Mouse (Mus musculus) hindbrain, embryonic 15.5 days (tissue): ENCODE measurements around the gene Urah. TPM values are rescaled to one million over a fixed set of nuclear protein-coding genes. Genes with fewer than 3 reads are reported as not detected.
A peak's percentile ranks its signal among the peaks of the same experiment; 100 is the strongest.

Experiments
- ATAC-seq: fragments of 200-750 bp; cut with Nextera tagmentation; 2 replicates; pipeline ENCODE4 v1.8.0; 2017; ENCODE audit warnings: low read depth, moderate number of reproducible peaks, moderate TSS enrichment; ENCODE audit not compliant: low FRiP score
- H3K27ac ChIP-seq: fragments of 300-500 bp; sonication (generic); replicated peaks from 2 replicates; pipeline ENCODE4 v1.5.1; 2015; ENCODE audit warnings: mild to moderate bottlenecking, inconsistent platforms
- H3K27me3 ChIP-seq: fragments of 300-500 bp; sonication (generic); 2 replicates; pipeline ENCODE4 v1.6.1; 2015; ENCODE audit warnings: control low read depth, inconsistent platforms
- H3K36me3 ChIP-seq: fragments of 300-500 bp; sonication (generic); 2 replicates; pipeline ENCODE4 v1.6.1; 2015; ENCODE audit warnings: control low read depth, inconsistent platforms
- H3K4me1 ChIP-seq: fragments of 300-500 bp; sonication (generic); replicated peaks from 2 replicates; pipeline ENCODE4 v1.6.1; 2015; ENCODE audit warnings: control low read depth, inconsistent platforms
- H3K4me2 ChIP-seq: fragments of 300-500 bp; sonication (generic); 2 replicates; pipeline ENCODE4 v1.6.1; 2015; ENCODE audit warnings: moderate library complexity, mild to moderate bottlenecking, inconsistent platforms
- H3K4me3 ChIP-seq: fragments of 300-500 bp; sonication (generic); 2 replicates; pipeline ENCODE4 v1.5.1; 2015; ENCODE audit warnings: mild to moderate bottlenecking, inconsistent platforms
- H3K9ac ChIP-seq: fragments of 300-500 bp; sonication (generic); 2 replicates; pipeline ENCODE4 v1.6.1; 2015; ENCODE audit warnings: inconsistent platforms
- H3K9me3 ChIP-seq: fragments of 300-500 bp; sonication (generic); 2 replicates; pipeline ENCODE4 v1.6.1; 2016; ENCODE audit warnings: control low read depth, inconsistent platforms
- WGBS: fragments of 180-500 bp; shearing (Covaris S2); methylation state at CpG from one replicate; pipeline ENCODE4 v1.1.7; 2015; 5-methylcytosine and 5-hydroxymethylcytosine counted together
- polyA plus RNA-seq: library from polyadenylated mRNA; unstranded; fragments of >200 nt; fragmentation: Nextera tagmentation; extraction: Ambion mirVana; gene quantifications from 2 replicates; pipeline ENCODE4 v1.2.1, GENCODE M21; 2015

Urah gene
- polyA plus RNA-seq, 1 experiment from 2014 or later, result 0.25 TPM

DNA sequence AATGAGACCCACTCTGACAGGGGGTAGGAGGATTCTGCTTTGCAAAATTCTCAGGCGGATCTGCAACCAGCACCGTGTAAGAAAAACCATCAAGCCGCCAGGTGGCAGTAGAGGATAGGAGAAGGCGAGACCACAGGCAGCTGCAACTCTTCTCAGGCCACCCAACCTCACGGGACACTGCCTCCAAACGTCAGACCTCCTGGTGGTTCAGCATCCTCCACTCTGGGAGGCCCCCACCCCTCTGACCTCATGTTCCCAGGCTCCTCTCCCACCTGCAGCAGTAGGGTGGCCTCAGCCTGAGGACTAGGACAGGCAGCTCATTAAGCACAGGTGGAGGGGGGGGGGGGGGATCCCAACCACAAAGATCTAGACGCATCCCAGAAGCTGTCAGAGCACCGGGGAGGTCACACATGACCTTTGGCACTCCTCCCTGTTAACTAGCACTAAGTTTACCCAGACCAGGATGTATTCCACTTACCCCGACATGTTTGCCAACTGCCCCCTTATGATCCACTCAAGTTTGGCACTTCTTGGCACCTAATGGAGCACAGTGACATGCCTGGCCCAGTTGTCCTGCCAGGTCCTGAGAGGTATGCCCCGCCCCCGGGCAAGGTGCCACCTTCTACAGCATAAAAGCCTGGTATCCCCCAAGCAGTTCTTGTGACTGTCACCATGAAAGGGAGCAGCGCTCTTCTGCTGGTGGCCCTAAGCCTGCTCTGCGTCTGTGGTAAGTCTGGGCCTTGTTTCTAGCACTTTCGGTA, 10.3 kb downstream of the Urah start, which contains the start of gene Scgb1c1:
TSS of gene Scgb1c1 (plus strand) at position 643 of the 761 bp plus-strand sequence.
- peak; percentile 78 for ATAC-seq
- Histone ChIP-seq H3K4me3 (no peak within 1 kb of the TSS), H3K4me2 (no peak within 1 kb of the TSS), H3K36me3 (no peaks in the 10 kb centered on the region), H3K27me3 (peaks cover 7% of the 10 kb centered on the region; the same call in 1 of the 2 replicates), H3K27ac (no peak within 1 kb of the TSS), H3K4me1 (no peaks in the 10 kb centered on the region), H3K9ac (no peak within 1 kb of the TSS), H3K9me3 (no peaks in the 10 kb centered on the region)
- WGBS, result 33% methylated on average over 14 of the region's 14 CpGs

GRCm38 (mm10) chr7:140845683-140846082, 10.9 kb downstream of the Urah start:
- WGBS, result 81% methylated on average over 4 of the region's 4 CpGs
- H3K9ac ChIP-seq, result no peak overlapping the region
- no peaks in the 10 kb centered on the region for H3K36me3 ChIP-seq
- no peaks in the 10 kb centered on the region for H3K9me3 ChIP-seq
- no peak for ATAC-seq
- H3K4me1 ChIP-seq, result no peaks in the 10 kb centered on the region
- H3K4me2 ChIP-seq, result no peak overlapping the region
- H3K4me3 ChIP-seq, result no peak overlapping the region
- H3K27me3 ChIP-seq, result peaks cover 6% of the 10 kb centered on the region; the same call in 1 of the 2 replicates
- no peak overlapping the region for H3K27ac ChIP-seq

DNA sequence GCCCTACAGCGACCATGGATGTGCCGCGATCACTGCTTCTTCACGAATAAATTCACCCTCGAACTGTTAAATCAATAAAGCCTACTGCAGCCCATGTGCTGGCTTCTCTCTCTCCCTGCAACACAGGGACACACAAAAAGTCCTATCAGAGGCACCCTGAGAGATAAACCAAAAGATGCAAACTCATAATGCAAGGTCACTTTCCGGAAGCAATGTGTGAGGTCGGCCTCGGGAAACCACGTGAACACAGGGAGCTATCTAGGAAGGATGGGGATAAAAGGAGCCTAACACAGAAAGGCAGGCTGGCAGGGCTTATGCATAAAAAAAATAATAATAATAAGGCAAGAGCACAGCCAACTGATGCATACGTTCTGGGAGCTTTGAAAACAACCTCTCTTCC, 11.9 kb downstream of the Urah start:
- no peak overlapping the region for H3K9ac ChIP-seq
- ATAC-seq, result no peak
- no peaks in the 10 kb centered on the region for H3K4me1 ChIP-seq
- no peak overlapping the region for H3K27ac ChIP-seq
- no peak overlapping the region for H3K4me3 ChIP-seq
- no peaks in the 10 kb centered on the region for H3K36me3 ChIP-seq
- WGBS, result 89% methylated on average over 10 of the region's 10 CpGs
- no peaks in the 10 kb centered on the region for H3K9me3 ChIP-seq
- 0 out of 2 replicates have a peak, but pooled peaks cover 2% of the 10 kb centered on the region for H3K27me3 ChIP-seq
- no peak overlapping the region for H3K4me2 ChIP-seq

GRCm38 (mm10) chr7:140847755-140848580, 13.2 kb downstream of the Urah start, which contains the start of gene Odf3:
Odf3 (plus strand) TSS chr7:140847805.
- Histone ChIP-seq H3K4me3 (no peak within 1 kb of the TSS), H3K27me3 (no peaks in the 10 kb centered on the region), H3K27ac (no peak within 1 kb of the TSS), H3K9ac (no peak within 1 kb of the TSS), H3K4me1 (no peaks in the 10 kb centered on the region), H3K9me3 (no peaks in the 10 kb centered on the region), H3K36me3 (peaks cover 11% of the 10 kb centered on the region), H3K4me2 (no peak within 1 kb of the TSS)
- 70% methylated on average over 11 of the region's 11 CpGs for WGBS
- ATAC-seq, result no peak

DNA sequence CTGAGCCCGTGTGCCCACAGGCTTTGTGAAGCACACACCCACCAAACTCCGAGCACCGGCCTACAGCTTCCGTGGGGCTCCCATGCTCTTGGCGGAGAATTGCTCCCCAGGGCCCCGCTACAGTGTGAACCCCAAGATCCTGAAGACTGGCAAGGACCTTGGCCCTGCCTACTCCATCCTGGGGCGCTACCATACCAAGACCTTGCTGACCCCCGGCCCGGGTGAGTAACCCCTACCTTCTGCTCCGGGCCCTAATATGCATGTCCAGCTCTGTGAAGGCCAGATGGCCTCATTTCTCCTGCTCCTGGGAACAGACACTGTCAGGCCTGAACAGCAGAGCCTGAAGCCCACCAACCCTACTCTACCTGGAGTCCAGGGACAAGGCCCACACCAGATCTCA, 13.8 kb downstream of the Urah start:
- Histone ChIP-seq H3K4me2 (no peak overlapping the region), H3K36me3 (peaks cover 17% of the 10 kb centered on the region), H3K9me3 (no peaks in the 10 kb centered on the region), H3K4me1 (no peaks in the 10 kb centered on the region), H3K4me3 (no peak overlapping the region), H3K9ac (no peak overlapping the region), H3K27me3 (no peaks in the 10 kb centered on the region), H3K27ac (no peak overlapping the region)
- ATAC-seq, result no peak
- 94% methylated on average over 10 of the region's 10 CpGs for WGBS

DNA sequence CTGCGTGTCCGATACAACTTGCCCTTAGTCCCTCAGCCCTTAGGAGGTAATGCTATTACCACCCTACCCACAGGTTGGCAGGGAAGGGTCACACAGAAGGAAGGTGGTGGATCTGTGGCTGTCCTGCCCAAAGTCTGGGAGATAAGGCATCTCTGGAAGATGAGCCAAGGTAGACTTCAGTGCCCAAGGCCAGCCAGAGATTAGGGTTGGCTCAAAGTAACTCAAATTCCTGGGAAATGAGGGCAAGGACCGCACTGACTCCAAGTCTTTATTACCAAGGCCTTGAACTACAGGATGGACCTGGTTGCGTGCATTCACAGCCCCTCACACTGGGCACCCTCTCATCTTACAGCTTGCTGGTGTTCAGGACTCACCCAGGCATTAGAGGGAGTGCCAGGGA, 17.1 kb downstream of the Urah start:
- Histone ChIP-seq H3K27ac (no peak overlapping the region), H3K36me3 (peaks cover 22% of the 10 kb centered on the region)
- ATAC-seq, result no peak

GRCm38 (mm10) chr7:140853386-140853785, 18.6 kb downstream of the Urah start:
- WGBS, result 89% methylated on average over 9 of the region's 9 CpGs
- no peak overlapping the region for H3K4me2 ChIP-seq
- no peaks in the 10 kb centered on the region for H3K9me3 ChIP-seq
- peaks cover 22% of the 10 kb centered on the region for H3K36me3 ChIP-seq
- no peak overlapping the region for H3K27ac ChIP-seq
- peaks cover 18% of the 10 kb centered on the region for H3K4me1 ChIP-seq
- no peaks in the 10 kb centered on the region for H3K27me3 ChIP-seq
- no peak overlapping the region for H3K9ac ChIP-seq
- no peak overlapping the region for H3K4me3 ChIP-seq
- no peak for ATAC-seq

More for the DNA sequence above, 17.1 kb downstream of the Urah start:
- no peaks in the 10 kb centered on the region for H3K27me3 ChIP-seq
- WGBS, result 98% methylated on average over 4 of the region's 4 CpGs
- peaks cover 10% of the 10 kb centered on the region for H3K4me1 ChIP-seq
- no peak overlapping the region for H3K4me3 ChIP-seq
- no peak overlapping the region for H3K4me2 ChIP-seq
- H3K9ac ChIP-seq, result no peak overlapping the region
- no peaks in the 10 kb centered on the region for H3K9me3 ChIP-seq

GRCm38 (mm10) chr7:140854483-140854882, 19.7 kb downstream of the Urah start:
- Histone ChIP-seq H3K27me3 (no peaks in the 10 kb centered on the region), H3K27ac (no peak overlapping the region), H3K4me2 (no peak overlapping the region), H3K4me3 (no peak overlapping the region), H3K9me3 (no peaks in the 10 kb centered on the region), H3K4me1 (peaks cover 29% of the 10 kb centered on the region), H3K36me3 (peaks cover 26% of the 10 kb centered on the region), H3K9ac (no peak overlapping the region)
- no peak for ATAC-seq
- 94% methylated on average over 18 of the region's 18 CpGs for WGBS

DNA sequence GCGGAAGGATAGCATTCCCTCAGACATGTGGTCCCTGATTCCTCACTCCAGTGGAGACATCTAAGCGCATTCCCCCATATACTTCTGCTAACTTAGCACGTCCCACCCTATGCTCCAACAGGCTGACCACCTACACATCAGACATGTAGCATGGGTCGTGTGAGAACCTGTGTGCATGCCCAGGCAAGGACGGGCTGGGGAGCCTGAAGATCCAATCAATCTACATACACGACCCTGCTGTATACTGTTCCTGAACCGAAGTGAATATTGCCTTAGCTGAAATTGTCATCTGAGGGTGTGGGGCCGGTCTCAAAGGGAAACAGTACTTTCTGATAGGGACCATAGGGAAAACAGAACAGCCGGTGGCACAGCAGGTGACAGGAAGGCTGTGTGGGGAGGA, 20.4 kb downstream of the Urah start:
- peaks cover 36% of the 10 kb centered on the region for H3K4me1 ChIP-seq
- H3K4me3 ChIP-seq, result peak overlapping the region; percentile 90
- H3K36me3 ChIP-seq, result peaks cover 31% of the 10 kb centered on the region
- ATAC-seq, result no peak
- H3K4me2 ChIP-seq, result peak overlapping the region; percentile 80
- H3K9me3 ChIP-seq, result no peaks in the 10 kb centered on the region
- 0 out of 2 replicates have a peak overlapping the region, but pooled peaks have one; percentile 93 for H3K27ac ChIP-seq
- H3K27me3 ChIP-seq, result no peaks in the 10 kb centered on the region
- 77% methylated on average over 9 of the region's 9 CpGs for WGBS
- H3K9ac ChIP-seq, result peak overlapping the region; percentile 90

DNA sequence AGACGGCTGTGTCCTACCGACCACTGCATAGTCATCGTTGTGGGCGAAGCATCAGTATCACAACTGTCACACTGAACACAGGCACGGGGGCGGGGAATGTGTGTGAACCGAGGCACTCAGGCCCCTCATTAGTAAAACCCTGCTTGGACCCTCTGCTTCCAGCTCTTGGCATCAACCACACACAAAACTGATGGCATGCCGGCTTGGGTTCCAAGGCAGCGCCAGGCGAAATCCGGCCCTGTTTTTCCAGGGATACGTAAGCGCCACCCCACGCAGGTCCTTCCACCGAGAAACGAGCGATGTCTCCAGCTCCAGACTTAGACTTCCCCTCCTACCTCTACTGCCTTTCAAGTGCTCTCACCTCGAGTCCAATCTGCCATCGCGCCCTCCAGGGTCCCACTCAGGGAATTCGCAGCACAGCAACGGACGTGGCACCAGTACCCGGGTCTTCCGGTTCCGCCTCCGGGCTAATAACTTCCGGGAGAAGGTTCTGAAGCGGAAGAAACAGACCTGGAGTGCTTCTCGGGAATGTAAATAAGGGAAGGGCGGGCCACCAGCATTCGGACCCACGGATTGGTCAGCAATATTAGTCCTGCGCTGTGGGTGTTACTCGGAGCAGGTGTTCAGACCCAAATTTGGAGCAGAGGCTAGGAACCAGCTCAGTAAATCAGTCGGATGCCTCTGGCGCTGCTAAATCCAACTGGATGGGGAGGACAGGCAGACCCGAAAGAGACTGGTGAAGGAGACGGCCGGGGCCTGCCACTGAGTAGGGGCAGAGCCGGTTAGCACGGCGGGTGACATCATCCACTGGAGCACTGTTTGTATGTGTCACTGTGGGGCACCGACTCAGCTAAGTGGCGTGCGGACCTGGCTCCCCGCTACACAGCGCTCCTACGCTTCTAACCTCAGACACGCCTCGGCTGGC, 21.3 kb downstream of the Urah start, which contains the start of gene Gm45785:
TSS of gene Gm45785 (minus strand) at position 472 of the 925 bp plus-strand sequence.
- Histone ChIP-seq H3K9me3 (no peaks in the 10 kb centered on the region), H3K9ac (peak within 1 kb of the TSS; percentile 90), H3K27ac (peak within 1 kb of the TSS; percentile 93), H3K4me1 (peaks cover 36% of the 10 kb centered on the region), H3K36me3 (peaks cover 38% of the 10 kb centered on the region), H3K4me3 (peak within 1 kb of the TSS; percentile 90), H3K4me2 (peak within 1 kb of the TSS; percentile 80), H3K27me3 (no peaks in the 10 kb centered on the region)
- peak; percentile 82 for ATAC-seq
- WGBS, result 1% methylated on average over 51 of the region's 51 CpGs

GRCm38 (mm10) chr7:140856785-140857549, 22.1 kb downstream of the Urah start, which contains the start of gene Ric8a:
Ric8a (plus strand) TSS chr7:140856957.
- ATAC-seq, result peak; percentile 77
- Histone ChIP-seq H3K36me3 (peaks cover 44% of the 10 kb centered on the region), H3K4me2 (peak within 1 kb of the TSS; percentile 80), H3K27me3 (no peaks in the 10 kb centered on the region), H3K27ac (peak within 1 kb of the TSS; percentile 93), H3K4me1 (peaks cover 36% of the 10 kb centered on the region), H3K9ac (peak within 1 kb of the TSS; percentile 90), H3K9me3 (no peaks in the 10 kb centered on the region), H3K4me3 (peak within 1 kb of the TSS; percentile 90)
- WGBS, result under 1% methylated on average over 50 of the region's 50 CpGs
